Mouse (Mus musculus) embryonic facial prominence, embryonic 10.5 days (tissue): ENCODE measurements around the gene Fbxo39. TPM values are rescaled to one million over a fixed set of nuclear protein-coding genes. Genes with fewer than 3 reads are reported as not detected.

Experiments
- DNase-seq: peaks from one replicate; pipeline ENCODE4 v3.0.0-alpha.2; 2017; ENCODE audit warnings: low spot score
- H3K27ac ChIP-seq: fragments of 300-500 bp; sonication (generic); replicated peaks from 2 replicates; pipeline ENCODE4 v1.5.1; 2016; ENCODE audit warnings: mild to moderate bottlenecking
- H3K27me3 ChIP-seq: fragments of 300-500 bp; sonication (generic); replicated peaks from 2 replicates; pipeline ENCODE4 v1.6.1; 2016; ENCODE audit warnings: low read depth, mild to moderate bottlenecking; ENCODE audit not compliant: poor library complexity, severe bottlenecking
- H3K36me3 ChIP-seq: fragments of 300-500 bp; sonication (generic); replicated peaks from 2 replicates; pipeline ENCODE4 v1.6.1; 2016; ENCODE audit warnings: mild to moderate bottlenecking, moderate library complexity
- H3K4me1 ChIP-seq: fragments of 300-500 bp; sonication (generic); 2 replicates; pipeline ENCODE4 v1.6.1; 2016
- H3K4me3 ChIP-seq: fragments of 300-500 bp; sonication (generic); 2 replicates; pipeline ENCODE4 v1.5.1; 2016; ENCODE audit warnings: mild to moderate bottlenecking, moderate library complexity
- H3K9me3 ChIP-seq: fragments of 300-500 bp; sonication (generic); 2 replicates; pipeline ENCODE4 v1.6.1; 2016; ENCODE audit warnings: mild to moderate bottlenecking
- WGBS: fragments of 180-500 bp; shearing (Covaris S2); methylation state at CpG from one replicate; pipeline ENCODE4 v1.1.7; 2016; 5-methylcytosine and 5-hydroxymethylcytosine counted together
- polyA plus RNA-seq: library from polyadenylated mRNA; unstranded; fragments of >200 nt; fragmentation: Nextera tagmentation; extraction: Ambion mirVana; gene quantifications from 2 replicates; pipeline ENCODE4 v1.2.1, GENCODE M21; 2016

Gene Fbxo39
- polyA plus RNA-seq, 1 experiment from 2014 or later: not detected

GRCm38 (mm10) chr11:72352272-72352671 is 38.0 kb downstream of the Fbxo39 start:
- Histone ChIP-seq H3K4me1 (peaks cover 14% of the 10 kb centered on the region), H3K36me3 (no peaks in the 10 kb centered on the region), H3K9me3 (no peaks in the 10 kb centered on the region), H3K27me3 (no peaks in the 10 kb centered on the region), H3K27ac (no peak overlapping the region), H3K4me3 (no peak overlapping the region)
- no peak for DNase-seq
- 88% methylated on average over 1 of the region's 1 CpGs for WGBS

GRCm38 (mm10) chr11:72353186-72353585 is 38.9 kb downstream of the Fbxo39 start:
- DNase-seq: no peak
- Histone ChIP-seq H3K4me1 (peaks cover 14% of the 10 kb centered on the region), H3K4me3 (no peak overlapping the region), H3K27me3 (no peaks in the 10 kb centered on the region), H3K36me3 (no peaks in the 10 kb centered on the region), H3K9me3 (no peaks in the 10 kb centered on the region), H3K27ac (no peak overlapping the region)
- WGBS: 72% methylated on average over 3 of the region's 3 CpGs

GRCm38 (mm10) chr11:72354971-72355728 is 40.9 kb downstream of the Fbxo39 start:
- Histone ChIP-seq H3K36me3 (no peaks in the 10 kb centered on the region), H3K9me3 (no peaks in the 10 kb centered on the region), H3K27me3 (no peaks in the 10 kb centered on the region), H3K4me3 (peak overlapping the region; percentile 41), H3K4me1 (peaks cover 5% of the 10 kb centered on the region; the same call in 1 of the 2 replicates), H3K27ac (no peak overlapping the region)
- 21% methylated on average over 20 of the region's 20 CpGs for WGBS
- peak; percentile 86 for DNase-seq

DNA sequence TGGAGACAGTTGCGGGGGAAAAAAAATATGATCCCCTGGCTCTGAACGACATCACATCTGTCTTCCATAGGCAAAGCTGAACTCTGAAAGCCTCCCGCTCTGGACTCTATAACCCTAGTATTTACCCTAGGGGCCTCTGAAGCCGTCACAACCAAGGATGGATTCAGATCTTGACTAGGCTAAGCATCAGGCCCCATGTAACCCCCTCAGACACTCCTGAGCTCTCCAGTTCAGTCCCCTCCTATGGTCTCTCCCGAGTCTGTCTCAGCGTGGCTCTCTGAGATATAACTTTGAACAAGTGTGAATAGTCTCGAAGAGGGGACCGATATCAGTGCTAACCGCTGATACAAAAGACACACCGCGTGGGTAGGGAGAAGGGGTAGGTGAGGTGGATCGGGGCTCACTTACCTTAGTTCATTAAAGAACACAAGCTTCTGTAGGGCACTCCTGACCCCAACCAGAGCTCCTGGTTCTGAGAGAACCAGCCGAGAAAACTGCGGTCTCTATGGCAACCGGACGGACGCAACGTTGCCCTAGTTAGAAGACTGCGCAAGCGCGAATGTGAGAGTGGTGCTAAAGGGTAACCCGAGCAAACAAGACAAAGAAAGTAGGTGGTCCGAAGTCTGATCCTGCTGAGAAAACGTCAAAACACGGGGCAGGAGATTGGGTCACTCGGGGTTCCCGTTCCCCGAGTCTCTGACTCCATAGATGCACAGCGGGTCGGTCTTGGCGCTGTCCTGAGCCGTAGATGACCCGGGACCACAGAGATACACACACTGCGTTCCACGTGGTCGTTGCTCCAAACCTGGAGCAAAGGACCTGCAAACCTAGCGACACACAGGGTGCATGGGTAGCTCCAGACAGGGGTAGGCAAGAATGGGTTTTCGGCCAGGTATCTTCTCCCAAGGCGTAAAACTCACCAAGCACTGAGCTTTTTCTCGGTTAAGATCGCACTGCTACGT is 47.4 kb downstream of the Fbxo39 start:
- H3K27me3 ChIP-seq: no peaks in the 10 kb centered on the region
- H3K27ac ChIP-seq: peak overlapping the region; percentile 91
- peak overlapping the region; percentile 62 for H3K4me3 ChIP-seq
- peak; percentile 91 for DNase-seq
- WGBS: 12% methylated on average over 42 of the region's 42 CpGs
- no peaks in the 10 kb centered on the region for H3K9me3 ChIP-seq
- peaks cover 13% of the 10 kb centered on the region for H3K4me1 ChIP-seq
- H3K36me3 ChIP-seq: no peaks in the 10 kb centered on the region

DNA sequence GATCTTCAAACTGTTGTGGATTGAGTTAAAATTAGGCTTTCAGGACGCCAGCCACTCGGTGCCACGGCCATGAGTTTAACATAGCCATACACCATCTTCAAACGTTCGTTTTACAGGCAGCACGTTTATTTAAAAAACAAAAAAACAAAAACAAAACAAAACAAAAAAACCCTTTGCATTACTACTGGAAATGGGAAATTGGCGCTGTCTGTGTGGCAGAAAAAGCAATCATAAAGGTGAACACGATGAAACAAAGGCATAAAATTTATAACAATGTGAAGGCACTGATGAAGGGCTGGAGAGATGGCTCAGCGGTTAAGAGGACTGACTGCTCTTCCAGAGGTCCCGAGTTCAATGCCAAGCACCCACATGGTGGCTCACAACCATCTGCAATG is 48.1 kb downstream of the Fbxo39 start, which contains the start of gene Tekt1:
Gene Tekt1, minus strand, starts transcription at position 96 of the 395 bp plus-strand sequence.
- no peaks in the 10 kb centered on the region for H3K9me3 ChIP-seq
- H3K27ac ChIP-seq: peak within 1 kb of the TSS; percentile 91
- no peaks in the 10 kb centered on the region for H3K36me3 ChIP-seq
- peaks cover 13% of the 10 kb centered on the region for H3K4me1 ChIP-seq
- 42% methylated on average over 10 of the region's 10 CpGs for WGBS
- H3K4me3 ChIP-seq: peak within 1 kb of the TSS; percentile 62
- no peaks in the 10 kb centered on the region for H3K27me3 ChIP-seq
- no peak for DNase-seq

GRCm38 (mm10) chr11:72363523-72364240 is 49.4 kb downstream of the Fbxo39 start:
- DNase-seq: no peak
- 86% methylated on average over 8 of the region's 8 CpGs for WGBS
- Histone ChIP-seq H3K9me3 (no peaks in the 10 kb centered on the region), H3K36me3 (no peaks in the 10 kb centered on the region), H3K27ac (no peak overlapping the region), H3K27me3 (no peaks in the 10 kb centered on the region), H3K4me3 (no peak overlapping the region), H3K4me1 (peaks cover 19% of the 10 kb centered on the region)

DNA sequence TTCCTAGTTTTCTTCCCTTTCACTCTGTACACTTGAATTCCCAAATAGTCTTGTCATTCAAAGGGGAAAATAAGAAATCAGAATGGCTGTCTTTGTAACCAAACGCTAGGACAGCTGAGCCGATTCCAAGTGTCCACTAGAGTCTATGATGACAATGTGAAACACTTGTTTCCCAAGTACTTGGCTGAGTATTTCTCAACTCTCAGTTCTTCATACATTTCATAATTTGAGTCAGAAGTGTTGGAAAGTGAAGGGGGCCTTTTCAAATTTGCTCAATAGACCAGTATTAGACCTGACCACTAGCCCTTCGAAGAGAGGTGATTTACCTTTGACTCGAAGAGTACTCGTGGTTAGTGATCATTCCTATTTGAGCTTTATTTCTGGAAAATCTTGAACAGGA is 50.3 kb downstream of the Fbxo39 start:
- 94% methylated on average over 5 of the region's 5 CpGs for WGBS
- no peaks in the 10 kb centered on the region for H3K36me3 ChIP-seq
- no peak overlapping the region for H3K27ac ChIP-seq
- H3K27me3 ChIP-seq: 0 out of 2 replicates have a peak, but pooled peaks cover 3% of the 10 kb centered on the region
- H3K4me1 ChIP-seq: peaks cover 19% of the 10 kb centered on the region
- no peaks in the 10 kb centered on the region for H3K9me3 ChIP-seq
- DNase-seq: no peak
- H3K4me3 ChIP-seq: no peak overlapping the region

DNA sequence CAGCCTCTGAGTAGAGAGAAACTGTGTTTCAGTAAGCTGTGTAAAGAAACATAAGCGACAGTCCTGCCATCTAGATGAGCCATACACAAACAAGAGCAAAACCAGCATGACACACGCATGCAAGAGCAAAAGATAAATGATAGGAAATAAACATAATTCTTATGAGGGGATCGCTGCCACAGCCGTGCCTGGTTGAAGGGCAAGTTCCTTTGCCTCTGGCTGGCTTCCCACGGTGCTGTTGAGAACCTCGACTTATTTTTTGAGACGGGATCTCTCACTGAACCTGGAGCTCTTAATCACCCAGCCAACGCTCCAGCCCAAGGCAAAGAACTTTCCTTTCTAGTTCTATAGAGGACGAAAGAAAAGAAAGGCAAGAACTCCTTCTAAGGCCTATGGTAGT is 51.9 kb downstream of the Fbxo39 start:
- Histone ChIP-seq H3K27ac (no peak overlapping the region), H3K27me3 (0 out of 2 replicates have a peak, but pooled peaks cover 3% of the 10 kb centered on the region), H3K4me3 (no peak overlapping the region), H3K9me3 (no peaks in the 10 kb centered on the region), H3K36me3 (no peaks in the 10 kb centered on the region), H3K4me1 (peaks cover 23% of the 10 kb centered on the region)
- DNase-seq: no peak
- 83% methylated on average over 9 of the region's 9 CpGs for WGBS

DNA sequence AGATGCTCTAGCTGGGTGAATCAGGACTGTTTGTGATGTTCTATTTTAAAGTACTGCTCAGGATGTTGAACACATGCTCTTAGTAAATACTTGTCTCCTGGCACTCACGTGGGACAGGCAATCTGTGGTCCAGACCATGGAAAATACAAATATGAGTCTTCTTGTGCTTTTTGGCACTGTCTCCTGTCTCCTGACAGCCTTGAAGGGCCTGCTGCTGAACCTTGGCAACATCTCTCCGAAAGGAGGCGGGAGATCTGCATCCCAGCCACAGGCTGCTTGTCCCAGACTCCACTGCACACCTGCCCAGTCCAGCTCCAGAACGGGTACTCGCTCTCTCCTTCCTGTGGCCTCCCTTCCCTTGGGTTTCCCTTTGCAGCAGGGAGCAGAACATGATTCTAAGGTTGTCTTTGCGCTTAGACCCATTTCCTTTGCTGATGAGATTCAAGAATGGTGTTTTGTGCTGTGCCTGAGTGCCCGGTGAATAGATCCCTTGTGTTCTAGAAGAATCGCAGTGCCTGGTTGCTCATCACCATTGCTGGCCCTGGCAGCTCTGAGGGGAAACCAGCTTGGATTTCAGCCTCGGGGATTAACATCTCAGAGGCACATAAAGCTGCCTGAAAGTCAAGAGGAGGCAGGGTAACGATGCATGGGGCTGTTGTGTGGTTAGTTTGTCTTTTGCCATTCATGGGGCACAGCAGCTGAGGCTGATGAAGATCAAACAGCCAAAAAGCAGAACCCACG is 53.9 kb downstream of the Fbxo39 start:
- Histone ChIP-seq H3K36me3 (no peaks in the 10 kb centered on the region), H3K4me3 (no peak overlapping the region), H3K27ac (no peak overlapping the region), H3K4me1 (peaks cover 11% of the 10 kb centered on the region), H3K27me3 (0 out of 2 replicates have a peak, but pooled peaks cover 3% of the 10 kb centered on the region), H3K9me3 (no peaks in the 10 kb centered on the region)
- WGBS: 49% methylated on average over 11 of the region's 11 CpGs
- no peak for DNase-seq
